Mouse (Mus musculus) CH12.LX (cell line): ENCODE data around the gene Slc16a5. TPM values are rescaled to one million over a fixed set of nuclear protein-coding genes. Genes with fewer than 3 reads are reported as not detected.
A peak's percentile ranks its signal among the peaks of the same experiment; 100 is the strongest.

ENCODE experiments used
- DNase-seq: peaks from one replicate; pipeline ENCODE4 v3.0.0-alpha.2; 2013; ENCODE audit errors: extremely low read depth
- H3K27ac ChIP-seq: 2 replicates; pipeline ENCODE4 v1.5.1; 2012; ENCODE audit warnings: low read depth, mild to moderate bottlenecking, control low read depth, moderate library complexity; ENCODE audit not compliant: insufficient read depth
- H3K27me3 ChIP-seq: replicated peaks from 2 replicates; pipeline ENCODE3; 2012; ENCODE audit warnings: inconsistent platforms
- H3K36me3 ChIP-seq, 2 experiments: replicated peaks in 1 of 2; 2 replicates each; pipeline versions ENCODE3 to v1.6.1; 2012; ENCODE audit warnings: inconsistent platforms in 1 of 2, low read length in 1 of 2, mild to moderate bottlenecking in 1 of 2, mixed read lengths in 1 of 2, moderate library complexity in 1 of 2; ENCODE audit not compliant: control insufficient read depth in 1 of 2, insufficient read depth in 1 of 2
- H3K4me1 ChIP-seq, 2 experiments: 2 replicates each; pipeline ENCODE4 v1.6.1; 2012; ENCODE audit warnings: inconsistent platforms in 1 of 2, moderate library complexity in 1 of 2; ENCODE audit not compliant: insufficient read depth in 2 of 2, control insufficient read depth in 1 of 2
- H3K4me2 ChIP-seq: 2 replicates; pipeline ENCODE4 v1.6.1; 2012; ENCODE audit warnings: low read depth, mild to moderate bottlenecking, control low read depth; ENCODE audit not compliant: poor library complexity, insufficient read depth, severe bottlenecking
- H3K4me3 ChIP-seq, 3 experiments: fragments of 150-350 bp in 1 of 3; sonication (generic) in 1 of 3; replicated peaks in 1 of 3; 2 replicates each; pipeline versions ENCODE3 to v1.5.1; 2011 to 2012; ENCODE audit warnings: low read depth in 2 of 3, low read length in 2 of 3, mild to moderate bottlenecking in 2 of 3, moderate library complexity in 2 of 3, control low read depth in 1 of 3, improper control_type of control experiment in 1 of 3, inconsistent platforms in 1 of 3, mixed read lengths in 1 of 3; ENCODE audit not compliant: poor library complexity in 1 of 3
- H3K79me2 ChIP-seq: replicated peaks from 2 replicates; pipeline ENCODE4 v1.6.1; 2012; ENCODE audit warnings: mild to moderate bottlenecking, moderate library complexity; ENCODE audit not compliant: control insufficient read depth, poor library complexity, insufficient read depth, severe bottlenecking; ENCODE audit errors: extremely low read depth
- H3K9ac ChIP-seq: 2 replicates; pipeline ENCODE4 v1.6.1; 2012; ENCODE audit warnings: low read depth, mild to moderate bottlenecking, control low read depth, moderate library complexity; ENCODE audit not compliant: insufficient read depth
- H3K9me3 ChIP-seq: replicated peaks from 2 replicates; pipeline ENCODE3; 2012; ENCODE audit warnings: low read length, inconsistent platforms, mixed read lengths
- E2F4 ChIP-seq: IDR thresholded peaks from 2 replicates; pipeline ENCODE4 v1.6.1; 2011; ENCODE audit warnings: low read depth, low read length, improper control_type of control experiment; ENCODE audit not compliant: insufficient replicate concordance
- JUN ChIP-seq: IDR thresholded peaks from 2 replicates; pipeline ENCODE4 v1.6.1; 2011; ENCODE audit warnings: low read depth, mild to moderate bottlenecking, low read length, improper control_type of control experiment, moderate library complexity; ENCODE audit not compliant: insufficient read depth
- MAZ ChIP-seq: IDR thresholded peaks from 2 replicates; pipeline ENCODE4 v1.6.1; 2012; ENCODE audit warnings: low read depth, mild to moderate bottlenecking, inconsistent platforms, low read length, improper control_type of control experiment, moderate library complexity
- MEF2A ChIP-seq: IDR thresholded peaks from 2 replicates; pipeline ENCODE4 v1.6.1; 2014; ENCODE audit warnings: low read depth, mild to moderate bottlenecking, inconsistent platforms, low read length, improper control_type of control experiment, borderline replicate concordance
- MXI1 ChIP-seq: IDR thresholded peaks from 2 replicates; pipeline ENCODE4 v1.6.1; 2011; ENCODE audit warnings: mild to moderate bottlenecking, low read depth, low read length, improper control_type of control experiment
- MYC ChIP-seq: IDR thresholded peaks from 2 replicates; pipeline ENCODE4 v1.6.1; 2011; ENCODE audit warnings: low read depth, mild to moderate bottlenecking, improper control_type of control experiment, low read length
- PAX5 ChIP-seq: IDR thresholded peaks from 2 replicates; pipeline ENCODE4 v1.6.1; 2012; ENCODE audit warnings: low read length, inconsistent platforms, mixed read lengths
- RAD21 ChIP-seq: IDR thresholded peaks from 2 replicates; pipeline ENCODE4 v1.6.1; 2011; ENCODE audit warnings: low read depth, mild to moderate bottlenecking, low read length, improper control_type of control experiment, moderate library complexity
- TCF12 ChIP-seq: IDR thresholded peaks from 2 replicates; pipeline ENCODE4 v1.6.1; 2014; ENCODE audit warnings: low read depth, mild to moderate bottlenecking, inconsistent platforms, low read length, improper control_type of control experiment
- UBTF ChIP-seq: IDR thresholded peaks from 2 replicates; pipeline ENCODE4 v1.6.1; 2012; ENCODE audit warnings: low read depth, mild to moderate bottlenecking, inconsistent platforms, low read length, improper control_type of control experiment, moderate library complexity
- USF1 ChIP-seq: IDR thresholded peaks from 2 replicates; pipeline ENCODE4 v1.6.1; 2014; ENCODE audit warnings: low read depth, mild to moderate bottlenecking, inconsistent platforms, low read length, improper control_type of control experiment
- dilution Hi-C: fragments of 300-500 bp; cut with MboI; formaldehyde crosslinking; loops from 2 replicates; pipeline ENCODE4 v1.14.3; 2020; ENCODE audit warnings: low sequenced_read_pairs; ENCODE audit not compliant: extremely low pct_unique_long_range_greater_than_20kb, extremely low pct_ligation_motif_present
- in situ Hi-C: fragments of 300-500 bp; cut with MboI; formaldehyde crosslinking; loops from 3 replicates; pipeline ENCODE4 v1.14.3; 2019; ENCODE audit warnings: low sequenced_read_pairs, low pct_ligation_motif_present, low pct_unique_long_range_greater_than_20kb, mixed read lengths
- polyA plus RNA-seq: library from polyadenylated mRNA; unstranded; fragments of >175 nt; gene quantifications from 2 replicates; pipeline ENCODE4 v1.2.1, GENCODE M21; 2012; ENCODE audit warnings: low read depth; ENCODE audit not compliant: insufficient read length
- total RNA-seq, 2 experiments: library from RNA; depleted of rRNA; stranded (reverse); fragments of 300-350 nt in 1 of 2; fragments of >200 nt in 1 of 2; gene quantifications; 2 replicates each; pipeline ENCODE4 v1.2.3; 2012 to 2014

Gene Slc16a5
- total and polyA plus RNA-seq, 3 experiments: 0.51 to 0.71 TPM; not detected in 1

DNA sequence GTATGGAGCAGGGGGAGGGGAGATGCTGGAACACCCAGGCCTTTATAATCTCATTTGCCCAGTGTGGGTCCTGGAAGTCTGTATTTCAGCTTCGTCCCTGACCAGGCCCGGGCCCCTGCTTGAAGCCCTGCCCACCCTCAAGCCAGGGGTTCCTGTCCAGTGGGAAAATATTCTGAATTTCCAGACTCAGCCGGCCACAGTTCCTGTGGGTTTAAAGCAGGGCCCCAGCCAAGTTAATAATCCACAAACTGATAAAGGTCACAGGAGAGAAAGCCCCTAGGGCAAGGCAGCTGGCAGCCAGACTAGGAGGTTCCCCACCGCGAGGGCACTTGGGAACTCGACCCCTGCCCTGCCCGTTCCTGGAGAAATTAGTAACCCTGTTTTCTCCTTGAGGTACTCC, 13.3 kb upstream of the Slc16a5 start:
- H3K9ac ChIP-seq: no peak overlapping the region
- no peak for TF ChIP-seq JUN
- TF ChIP-seq RAD21: no peak
- TF ChIP-seq, all 38 proteins: peak for 0
- Histone ChIP-seq H3K27me3 (peaks cover 66% of the 10 kb centered on the region), H3K79me2 (no peaks in the 10 kb centered on the region), H3K36me3 (no peaks in the 10 kb centered on the region), H3K27ac (no peak overlapping the region), H3K4me2 (no peak overlapping the region), H3K9me3 (peaks cover 10% of the 10 kb centered on the region), H3K4me3 (no peak overlapping the region), H3K4me1 (peaks cover 3 to 25% of the 10 kb centered on the region in 2 experiments)
- DNase-seq: no peak
- dilution Hi-C loops: no loop called here
- in situ Hi-C loops: no loop called here

GRCm38 (mm10) chr11:115450176-115450575, 12.1 kb upstream of the Slc16a5 start:
- H3K79me2 ChIP-seq: no peaks in the 10 kb centered on the region
- H3K4me3 ChIP-seq: no peak overlapping the region
- in situ Hi-C loops (no loop called here), dilution Hi-C loops (no loop called here)
- no peak for TF ChIP-seq USF1
- no peak for TF ChIP-seq JUN
- TF ChIP-seq TCF12: no peak
- no peak for TF ChIP-seq MEF2A
- H3K36me3 ChIP-seq: no peaks in the 10 kb centered on the region
- H3K4me1 ChIP-seq: peaks cover 3 to 25% of the 10 kb centered on the region in 2 experiments
- peaks cover 59% of the 10 kb centered on the region for H3K27me3 ChIP-seq
- no peak overlapping the region for H3K9ac ChIP-seq
- H3K27ac ChIP-seq: no peak overlapping the region
- no peak for DNase-seq
- H3K4me2 ChIP-seq: no peak overlapping the region
- peaks cover 13% of the 10 kb centered on the region for H3K9me3 ChIP-seq

DNA sequence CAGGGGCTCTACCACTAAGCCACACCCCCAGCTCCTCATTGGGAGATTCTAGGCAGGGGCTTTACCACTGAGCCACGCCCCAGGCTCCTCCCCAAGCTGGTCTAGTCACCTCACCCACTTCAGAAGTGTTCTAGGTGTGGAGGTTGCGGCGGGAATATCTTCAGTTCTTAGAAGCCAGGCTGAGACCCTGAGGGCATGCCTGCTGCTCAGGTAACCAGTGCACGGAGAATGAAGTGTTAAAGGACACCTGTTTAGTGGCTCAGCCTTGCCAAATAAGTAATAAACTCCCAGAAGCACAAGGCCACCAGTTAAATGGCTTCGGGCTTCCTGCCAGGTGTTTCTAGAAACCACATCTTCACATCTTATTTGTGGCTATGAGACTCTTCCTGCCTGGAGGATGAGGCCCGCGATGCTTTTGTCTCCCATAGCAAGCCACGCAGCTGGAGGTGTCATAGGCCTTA, 10.5 kb upstream of the Slc16a5 start:
- no peak overlapping the region for H3K9ac ChIP-seq
- dilution Hi-C loops: no loop called here
- in situ Hi-C loops: no loop called here
- no peak for TF ChIP-seq MAZ
- no peak for TF ChIP-seq PAX5
- no peak for TF ChIP-seq UBTF
- TF ChIP-seq E2F4: no peak
- no peak for TF ChIP-seq MXI1
- no peak for TF ChIP-seq MYC
- TF ChIP-seq, all 38 proteins: peak for 0
- Histone ChIP-seq H3K27ac (no peak overlapping the region), H3K9me3 (peaks cover 20% of the 10 kb centered on the region), H3K36me3 (no peaks in the 10 kb centered on the region), H3K4me1 (peaks cover 3 to 25% of the 10 kb centered on the region in 2 experiments), H3K79me2 (no peaks in the 10 kb centered on the region), H3K4me2 (no peak overlapping the region), H3K4me3 (no peak overlapping the region), H3K27me3 (peaks cover 44% of the 10 kb centered on the region)
- peak; percentile 39 for DNase-seq
